Mouse (Mus musculus): Measurements from ENCODE around the gene Kif1c.
A peak's percentile ranks its signal among the peaks of the same experiment; 100 is the strongest.

Kif1c gene

GRCm38 (mm10) chr11:70697376-70697775 is 3.0 kb upstream of the Kif1c start:
- no peak for DNase-seq (ENCODE audit: low spot score)

- no peak for DNase-seq (ENCODE audit: low spot score)
Measured at GRCm38 (mm10) chr11:70699051-70699450, 1.3 kb upstream of the Kif1c start.

GRCm38 (mm10) chr11:70700613-70701012 is 265 bp downstream of the Kif1c start:
- peak; percentile 72 for DNase-seq (ENCODE audit: low spot score)

- no peak for DNase-seq (ENCODE audit: low spot score)
Measured at GRCm38 (mm10) chr11:70701221-70701955, 1.0 kb downstream of the Kif1c start.

- no peak for DNase-seq (ENCODE audit: low spot score)
Measured at GRCm38 (mm10) chr11:70701984-70702733, 1.8 kb downstream of the Kif1c start.

- no peak for DNase-seq (ENCODE audit: low spot score)
Measured at GRCm38 (mm10) chr11:70702781-70703180, 2.4 kb downstream of the Kif1c start.

GRCm38 (mm10) chr11:70706127-70706526 is 5.8 kb downstream of the Kif1c start:
- peak; percentile 60 for DNase-seq (ENCODE audit: low spot score)

- no peak for DNase-seq (ENCODE audit: low spot score)
Measured at GRCm38 (mm10) chr11:70711026-70711425, 10.7 kb downstream of the Kif1c start.

- no peak for DNase-seq (ENCODE audit: low spot score)
Measured at GRCm38 (mm10) chr11:70713222-70713621, 12.9 kb downstream of the Kif1c start.

GRCm38 (mm10) chr11:70715832-70716231 is 15.5 kb downstream of the Kif1c start:
- no peak for DNase-seq (ENCODE audit: low spot score)

- no peak for DNase-seq (ENCODE audit: low spot score)
Measured at GRCm38 (mm10) chr11:70718481-70718880, 18.1 kb downstream of the Kif1c start.

- DNase-seq (ENCODE audit: low spot score): no peak
Measured at GRCm38 (mm10) chr11:70720567-70720966, 20.2 kb downstream of the Kif1c start.

- DNase-seq (ENCODE audit: low spot score): no peak
Measured at GRCm38 (mm10) chr11:70721072-70721471, 20.7 kb downstream of the Kif1c start.

GRCm38 (mm10) chr11:70724706-70725105 is 24.4 kb downstream of the Kif1c start:
- DNase-seq (ENCODE audit: low spot score): no peak

- DNase-seq (ENCODE audit: low spot score): no peak
Measured at GRCm38 (mm10) chr11:70726585-70726984, 26.2 kb downstream of the Kif1c start.

- DNase-seq (ENCODE audit: low spot score): no peak
Measured at GRCm38 (mm10) chr11:70727385-70727784, 27.0 kb downstream of the Kif1c start.

- peak; percentile 24 for DNase-seq (ENCODE audit: low spot score)
Measured at GRCm38 (mm10) chr11:70730427-70731038, 30.2 kb downstream of the Kif1c start.

- DNase-seq (ENCODE audit: low spot score): no peak
Measured at GRCm38 (mm10) chr11:70731178-70731577, 30.8 kb downstream of the Kif1c start.

GRCm38 (mm10) chr11:70733256-70733655 is 32.9 kb downstream of the Kif1c start:
- peak; percentile 45 for DNase-seq (ENCODE audit: low spot score)

- peak; percentile 44 for DNase-seq (ENCODE audit: low spot score)
Measured at GRCm38 (mm10) chr11:70737749-70738148, 37.4 kb downstream of the Kif1c start.

GRCm38 (mm10) chr11:70741603-70742002 is 41.3 kb downstream of the Kif1c start:
- DNase-seq (ENCODE audit: low spot score): no peak

GRCm38 (mm10) chr11:70742117-70742516 is 41.8 kb downstream of the Kif1c start:
- no peak for DNase-seq (ENCODE audit: low spot score)
